Mouse (Mus musculus): ENCODE measurements at regions not wholly inside any gene's neighbourhood (a gene's known extent, or its start where the extent isn't known, plus 50 kb on each side); places are given as distances from the start of the nearest gene placed in this dataset.

GRCm38 (mm10) chr5:59669153-59669552, 1951.4 kb downstream of the Pcdh7 start:
- peak in 1 of 2 experiments; percentile 3 for DNase-seq
- WGBS, result 34% methylated on average over 1 of the region's 1 CpGs
- Histone ChIP-seq H3K4me3 (replicated peaks; ENCODE audit: insufficient read depth, low read depth, low read length) (no peak overlapping the region), H3K27ac (ENCODE audit: insufficient read depth, low read length) (no peak overlapping the region), H3K4me1 (ENCODE audit: control insufficient read depth, insufficient read depth, low read length) (no peaks in the 10 kb centered on the region), H3K27me3 (ENCODE audit: control insufficient read depth, insufficient read depth, low read length) (no peaks in the 10 kb centered on the region)
- no peak for TF ChIP-seq POLR2A (IDR thresholded peaks at IDR 0.05; ENCODE audit: borderline replicate concordance, insufficient read depth, low read length)

GRCm38 (mm10) chr5:59700009-59700408, 1982.2 kb downstream of the Pcdh7 start:
- Histone ChIP-seq H3K4me1 (ENCODE audit: control insufficient read depth, insufficient read depth, low read length) (no peaks in the 10 kb centered on the region), H3K4me3 (replicated peaks; ENCODE audit: insufficient read depth, low read depth, low read length) (no peak overlapping the region), H3K27ac (ENCODE audit: insufficient read depth, low read length) (no peak overlapping the region), H3K27me3 (ENCODE audit: control insufficient read depth, insufficient read depth, low read length) (no peaks in the 10 kb centered on the region)
- TF ChIP-seq CTCF (IDR thresholded peaks at IDR 0.05; ENCODE audit: borderline replicate concordance, insufficient read depth, low read depth, low read length), result no peak
- no peak for TF ChIP-seq POLR2A (IDR thresholded peaks at IDR 0.05; ENCODE audit: borderline replicate concordance, insufficient read depth, low read length)
- DNase-seq, result peak in 1 of 2 experiments; percentile 1

DNA sequence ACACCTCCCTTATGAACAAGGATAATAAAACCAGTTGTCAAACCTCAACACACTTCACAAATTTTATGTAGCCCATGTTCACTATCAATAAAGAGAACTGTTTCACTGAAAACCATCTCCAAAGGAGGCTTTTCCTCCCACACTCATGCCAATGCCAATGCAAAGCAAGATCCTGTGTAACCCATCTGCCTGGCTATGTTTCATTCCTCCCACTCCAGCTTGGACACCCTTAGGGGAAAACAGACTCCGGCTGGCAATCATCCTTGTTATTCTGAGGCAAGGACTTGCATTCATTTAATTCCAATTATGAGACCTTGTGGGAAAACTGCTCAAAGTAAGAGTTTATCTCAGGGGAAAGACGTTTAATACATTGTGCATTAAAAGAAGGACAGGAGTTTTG, 1997.7 kb downstream of the Pcdh7 start:
- Histone ChIP-seq H3K4me3 (replicated peaks; ENCODE audit: insufficient read depth, low read depth, low read length) (no peak overlapping the region), H3K27ac (ENCODE audit: insufficient read depth, low read length) (no peak overlapping the region), H3K27me3 (ENCODE audit: control insufficient read depth, insufficient read depth, low read length) (no peaks in the 10 kb centered on the region), H3K4me1 (ENCODE audit: control insufficient read depth, insufficient read depth, low read length) (no peaks in the 10 kb centered on the region)
- WGBS, result 24% methylated on average over 2 of the region's 2 CpGs
- no peak for TF ChIP-seq CTCF (IDR thresholded peaks at IDR 0.05; ENCODE audit: borderline replicate concordance, insufficient read depth, low read depth, low read length)
- no peak for TF ChIP-seq POLR2A (IDR thresholded peaks at IDR 0.05; ENCODE audit: borderline replicate concordance, insufficient read depth, low read length)
- DNase-seq, result peak in 1 of 2 experiments; percentile 3

DNA sequence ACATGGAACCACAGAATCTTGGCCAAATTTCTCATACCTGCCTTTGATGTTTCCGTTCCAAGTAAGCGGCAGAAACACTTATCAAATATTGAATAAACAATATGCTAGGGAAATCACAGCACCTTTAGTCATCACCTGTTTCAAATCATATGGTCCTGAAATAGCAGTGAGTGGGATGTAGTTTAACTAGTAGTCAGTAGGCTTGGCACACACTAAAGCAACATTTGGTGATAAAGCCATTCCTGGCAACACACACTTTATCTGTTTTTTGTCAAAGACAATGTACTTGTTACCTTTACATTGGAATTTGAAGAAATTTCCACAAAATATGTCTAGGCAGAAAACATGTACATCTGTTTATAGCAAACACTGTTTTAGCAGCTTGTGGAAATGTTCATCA, 2038.5 kb downstream of the Pcdh7 start:
- Histone ChIP-seq H3K27me3 (ENCODE audit: control insufficient read depth, insufficient read depth, low read length) (no peaks in the 10 kb centered on the region), H3K4me1 (ENCODE audit: control insufficient read depth, insufficient read depth, low read length) (peaks cover 5% of the 10 kb centered on the region; the same call in 1 of the 2 replicates), H3K4me3 (replicated peaks; ENCODE audit: insufficient read depth, low read depth, low read length) (no peak overlapping the region), H3K27ac (ENCODE audit: insufficient read depth, low read length) (no peak overlapping the region)
- DNase-seq, result peak in 1 of 2 experiments; percentile 60
- no peak for TF ChIP-seq CTCF (IDR thresholded peaks at IDR 0.05; ENCODE audit: borderline replicate concordance, insufficient read depth, low read depth, low read length)
- TF ChIP-seq POLR2A (IDR thresholded peaks at IDR 0.05; ENCODE audit: borderline replicate concordance, insufficient read depth, low read length), result no peak
- WGBS, result 16% methylated on average over 2 of the region's 2 CpGs

DNA sequence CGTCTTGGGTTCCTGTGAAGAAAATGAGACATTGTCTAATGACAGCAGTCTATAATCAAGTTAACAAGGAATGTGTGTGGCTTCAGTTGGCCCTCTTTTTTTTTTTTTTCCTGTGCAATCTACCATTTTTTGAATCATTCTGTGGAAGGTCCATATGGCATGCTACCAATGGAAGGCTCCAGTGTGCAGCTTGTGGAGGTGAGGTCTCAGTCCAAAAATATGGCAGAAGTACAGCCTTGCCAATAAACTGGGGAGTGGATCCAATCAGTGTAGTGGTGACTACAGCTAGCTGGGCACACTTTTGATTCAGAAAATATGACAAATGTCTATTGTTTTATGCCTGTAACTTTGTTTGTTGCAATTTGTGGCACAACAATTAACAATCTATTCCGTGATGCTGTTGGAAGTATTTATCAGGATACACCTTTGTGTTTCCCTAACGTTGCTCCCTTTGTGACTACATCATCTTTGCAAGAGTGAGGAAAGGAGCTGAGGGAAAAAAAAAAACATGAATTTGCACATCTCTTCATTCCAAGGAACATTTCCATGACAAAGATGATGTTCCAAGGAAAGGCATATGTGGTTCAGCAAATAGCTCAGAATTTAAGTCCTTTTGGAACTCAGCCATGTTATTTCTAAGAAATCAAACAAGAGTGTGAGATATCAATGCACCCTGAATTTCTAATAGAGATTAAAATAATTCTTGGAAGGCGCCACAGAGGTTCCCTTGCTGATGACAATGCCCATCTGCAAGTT, 2039.1 kb downstream of the Pcdh7 start:
- TF ChIP-seq POLR2A (IDR thresholded peaks at IDR 0.05; ENCODE audit: borderline replicate concordance, insufficient read depth, low read length), result no peak
- no peak for TF ChIP-seq CTCF (IDR thresholded peaks at IDR 0.05; ENCODE audit: borderline replicate concordance, insufficient read depth, low read depth, low read length)
- no peaks in the 10 kb centered on the region for H3K27me3 ChIP-seq (ENCODE audit: control insufficient read depth, insufficient read depth, low read length)
- H3K27ac ChIP-seq (ENCODE audit: insufficient read depth, low read length), result no peak overlapping the region
- WGBS, result 38% methylated on average over 4 of the region's 4 CpGs
- H3K4me1 ChIP-seq (ENCODE audit: control insufficient read depth, insufficient read depth, low read length), result peaks cover 5% of the 10 kb centered on the region; the same call in 1 of the 2 replicates
- DNase-seq, result peak; percentile 40 to 85
- H3K4me3 ChIP-seq (replicated peaks; ENCODE audit: insufficient read depth, low read depth, low read length), result no peak overlapping the region

All from cerebellum, adult 2 months (tissue).